Mouse (Mus musculus) liver, adult 2 months (tissue): Measurements from ENCODE around the gene Sec22c.

Source experiments
- CTCF ChIP-seq: fragments of 200-500 bp; IDR thresholded peaks from 2 replicates; pipeline ENCODE4 v1.5.1; 2011; ENCODE audit warnings: low read depth, low read length, control low read depth
- POLR2A ChIP-seq: fragments of 200-500 bp; IDR thresholded peaks from 2 replicates; pipeline ENCODE4 v1.6.1; 2011; ENCODE audit warnings: low read length, control low read depth; ENCODE audit not compliant: insufficient read depth; ENCODE audit errors: extremely low read depth

GRCm38 (mm10) chr9:121719347-121720331 lies 14.3 kb upstream of the Sec22c start:
- TF ChIP-seq CTCF = no peak
- TF ChIP-seq POLR2A = no peak
